Mouse (Mus musculus): ENCODE measurements around the gene Speer4f1. TPM values are rescaled to one million over a fixed set of nuclear protein-coding genes. Genes with fewer than 3 reads are reported as not detected.
"Not testable (repeated sequence)": the region's sequence is repeated elsewhere in the genome, so short reads cannot be mapped to it uniquely, and the experiment has no call there.

Speer4f1 gene
- polyA plus RNA-seq (2012; rRNA removed), result not detected in 2 replicates

DNA sequence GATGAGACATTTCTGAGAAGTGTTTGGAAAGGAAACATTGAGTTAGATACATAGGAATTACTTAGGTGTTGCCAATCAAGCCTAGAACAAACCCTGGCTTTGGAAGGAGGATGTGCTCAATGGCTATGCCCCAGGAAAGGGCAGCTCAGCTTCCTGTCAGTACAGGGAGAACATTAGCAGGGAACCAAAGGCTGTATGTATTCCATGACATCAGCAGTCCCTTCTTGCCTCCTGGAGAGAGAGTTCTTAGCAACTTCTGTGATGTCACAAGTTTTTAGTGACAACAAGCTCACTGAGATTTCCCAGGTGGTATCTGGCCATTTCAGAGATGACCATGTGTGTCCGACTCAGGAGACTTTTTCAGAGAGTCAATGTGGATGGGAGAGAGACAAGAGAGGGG is at the start of gene Speer4f1:
Gene Speer4f1 (plus strand): TSS at position 301 of the 400 bp plus-strand sequence.
- not testable (repeated sequence) for DNase-seq (ENCODE audit: low spot score)

DNA sequence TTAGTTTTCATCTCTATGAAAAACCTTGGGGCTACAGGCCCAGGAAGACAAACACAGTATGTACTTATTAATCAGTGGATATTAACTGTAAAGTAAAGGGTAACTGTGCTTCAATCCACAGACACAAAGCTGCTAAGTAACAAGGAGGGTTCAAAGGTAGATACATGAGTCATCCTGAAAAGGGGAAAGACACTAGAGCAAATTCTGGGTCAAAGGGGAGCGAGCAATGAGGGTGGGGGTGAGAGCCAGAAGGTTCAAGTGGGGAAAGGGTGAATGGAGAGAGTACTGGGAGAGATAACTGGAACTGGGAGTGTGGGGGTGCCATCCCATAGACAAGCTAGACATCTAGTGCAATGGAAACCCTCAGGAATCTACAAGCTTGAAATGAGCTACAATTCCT is 49.0 kb upstream of the Speer4f1 start:
- DNase-seq (ENCODE audit: low spot score), result no peak

GRCm38 (mm10) chr5:17434721-17435120 is 41.2 kb upstream of the Speer4f1 start:
- DNase-seq (ENCODE audit: low spot score), result no peak

DNA sequence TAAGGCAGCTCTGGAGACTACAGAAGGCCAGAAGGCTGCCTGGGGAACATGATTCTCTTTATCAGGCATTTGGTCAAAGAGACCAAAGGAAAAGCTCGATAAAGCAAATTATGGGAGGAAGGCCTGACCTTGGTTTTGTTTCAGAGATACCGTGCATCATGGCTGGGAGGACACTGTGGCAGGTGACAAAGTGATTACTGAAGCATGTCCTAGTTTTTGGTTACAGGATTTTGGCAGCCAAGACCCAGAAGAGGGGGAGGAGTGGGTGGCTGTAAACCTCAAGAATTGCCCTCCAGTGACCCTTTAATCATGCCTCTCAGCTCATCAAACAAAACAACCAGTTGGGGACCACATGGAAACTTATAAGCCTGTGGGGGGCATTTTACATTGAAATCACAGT is 39.7 kb upstream of the Speer4f1 start:
- DNase-seq (ENCODE audit: low spot score), result no peak

- no peak for DNase-seq (ENCODE audit: low spot score)
These were observed 36.3 kb upstream of the Speer4f1 start for GRCm38 (mm10) chr5:17439487-17440102.

- no peak for DNase-seq (ENCODE audit: low spot score)
These were observed 21.8 kb upstream of the Speer4f1 start for GRCm38 (mm10) chr5:17454059-17454458.

- no peak for DNase-seq (ENCODE audit: low spot score)
These were observed 20.8 kb upstream of the Speer4f1 start for GRCm38 (mm10) chr5:17454952-17455586.

- no peak for DNase-seq (ENCODE audit: low spot score)
These were observed 19.2 kb upstream of the Speer4f1 start for GRCm38 (mm10) chr5:17456671-17457070.

GRCm38 (mm10) chr5:17468120-17468519 is 7.8 kb upstream of the Speer4f1 start:
- not testable (repeated sequence) for DNase-seq (ENCODE audit: low spot score)

- no peak for DNase-seq (ENCODE audit: low spot score)
These were observed 578 bp downstream of the Speer4f1 start for GRCm38 (mm10) chr5:17476476-17476875.

- DNase-seq (ENCODE audit: low spot score), result no peak
These were observed 14.0 kb downstream of the Speer4f1 start for GRCm38 (mm10) chr5:17489894-17490293.

- no peak for DNase-seq (ENCODE audit: low spot score)
These were observed 19.7 kb downstream of the Speer4f1 start for GRCm38 (mm10) chr5:17495616-17496015.

- no peak for DNase-seq (ENCODE audit: low spot score)
These were observed 20.8 kb downstream of the Speer4f1 start for GRCm38 (mm10) chr5:17496650-17497049.

DNA sequence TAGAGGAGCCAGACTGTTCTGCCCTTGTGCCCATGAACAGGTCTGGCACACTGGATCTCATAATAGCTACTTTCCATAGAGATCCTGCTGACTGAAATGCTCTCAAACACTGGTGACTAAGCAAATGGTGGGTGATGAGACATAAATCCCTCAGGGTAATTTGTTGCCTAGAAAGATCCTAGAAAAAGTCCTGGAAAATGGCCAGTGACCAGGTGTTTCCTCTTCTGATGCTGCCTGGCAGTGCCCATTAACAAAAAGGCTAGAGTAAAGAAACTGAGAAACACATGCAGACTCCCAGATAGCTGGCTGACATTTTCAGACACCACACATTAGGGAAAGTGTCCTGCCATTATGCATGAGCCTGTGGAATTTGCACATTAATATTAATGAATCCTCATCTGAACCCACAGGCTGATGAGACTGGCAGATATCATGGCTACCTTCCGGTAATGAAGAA is 24.0 kb downstream of the Speer4f1 start:
- DNase-seq (ENCODE audit: low spot score), result no peak

DNA sequence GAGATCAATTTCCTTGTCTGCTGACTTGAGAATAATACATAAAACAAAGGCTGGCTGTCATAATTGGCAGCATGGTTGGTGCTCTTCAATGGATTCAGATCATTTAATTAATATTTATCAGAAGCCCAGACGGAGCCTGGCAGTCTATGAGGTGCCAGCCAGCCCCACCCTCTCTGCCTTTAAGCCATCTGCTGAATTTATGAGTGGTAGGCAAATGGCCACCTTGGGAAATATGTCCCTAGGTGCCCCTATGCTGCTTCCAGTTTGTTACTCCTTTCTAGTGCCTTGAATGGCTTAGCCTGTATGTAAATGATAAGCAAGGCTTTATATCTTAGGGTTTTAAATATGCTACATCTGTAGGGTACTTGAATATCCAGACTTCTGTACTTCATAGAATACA is 25.0 kb downstream of the Speer4f1 start:
- no peak for DNase-seq (ENCODE audit: low spot score)

DNA sequence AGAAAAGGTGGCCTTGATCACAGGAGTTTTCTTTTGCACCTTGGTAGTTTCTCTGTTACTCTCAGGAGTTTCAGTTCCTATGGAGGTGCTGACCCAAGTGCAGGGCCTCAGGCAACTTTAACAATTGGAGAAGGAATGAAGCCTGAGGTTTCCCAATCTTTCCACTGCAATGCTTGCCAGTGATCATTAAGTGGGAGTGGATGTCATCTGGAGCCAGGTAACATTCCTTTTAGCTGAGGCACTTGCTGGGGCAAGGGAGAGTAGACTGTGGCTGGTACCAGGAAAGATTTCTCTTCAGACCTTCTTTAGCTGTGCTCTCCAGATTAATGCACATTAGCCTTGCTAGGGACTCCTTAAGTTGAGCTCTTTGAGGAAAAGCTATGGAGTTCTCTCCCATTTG is 29.6 kb downstream of the Speer4f1 start:
- no peak for DNase-seq (ENCODE audit: low spot score)

GRCm38 (mm10) chr5:17508038-17508437 is 32.1 kb downstream of the Speer4f1 start:
- DNase-seq (ENCODE audit: low spot score), result no peak

Other genes with a start within 250 kb of the Speer4f1 start
- not detected in 2 replicates for gene Speer4f2, start 102.9 kb upstream of the Speer4f1 start, polyA plus RNA-seq (2012; rRNA removed)
- gene Sema3c, start 98.2 kb downstream of the Speer4f1 start, polyA plus RNA-seq (2012; rRNA removed), result 60.9 and 70.7 TPM in 2 replicates